Mouse (Mus musculus) heart, embryonic 16.5 days (tissue): ENCODE results near the gene Ube2u. TPM values are rescaled to one million over a fixed set of nuclear protein-coding genes. Genes with fewer than 3 reads are reported as not detected.

Experiments
- ATAC-seq: fragments of 200-750 bp; cut with Nextera tagmentation; replicated peaks from 2 replicates; pipeline ENCODE4 v1.8.0; 2017; ENCODE audit warnings: moderate number of reproducible peaks; ENCODE audit not compliant: insufficient read depth, low FRiP score; ENCODE audit errors: extremely low read depth
- H3K27ac ChIP-seq: fragments of 300-500 bp; sonication (generic); 2 replicates; pipeline ENCODE4 v1.5.1; 2014; ENCODE audit warnings: mild to moderate bottlenecking, low read length, control low read depth, moderate library complexity
- H3K27me3 ChIP-seq: fragments of 300-500 bp; sonication (generic); 2 replicates; pipeline ENCODE4 v1.6.1; 2014; ENCODE audit warnings: low read length, mixed read lengths; ENCODE audit not compliant: control insufficient read depth, insufficient read depth
- H3K36me3 ChIP-seq: fragments of 300-500 bp; sonication (generic); 2 replicates; pipeline ENCODE4 v1.6.1; 2014; ENCODE audit not compliant: control insufficient read depth, insufficient read depth
- H3K4me1 ChIP-seq: fragments of 300-500 bp; sonication (generic); 2 replicates; pipeline ENCODE4 v1.6.1; 2014; ENCODE audit warnings: low read length, mixed read lengths; ENCODE audit not compliant: control insufficient read depth, insufficient read depth
- H3K4me2 ChIP-seq: fragments of 300-500 bp; sonication (generic); 2 replicates; pipeline ENCODE4 v1.6.1; 2014; ENCODE audit warnings: low read depth, mild to moderate bottlenecking, control low read depth, low read length
- H3K4me3 ChIP-seq: fragments of 300-500 bp; sonication (generic); 2 replicates; pipeline ENCODE4 v1.5.1; 2014; ENCODE audit warnings: mild to moderate bottlenecking, control low read depth, low read length
- H3K9ac ChIP-seq: fragments of 300-500 bp; sonication (generic); 2 replicates; pipeline ENCODE4 v1.6.1; 2014; ENCODE audit warnings: low read length, control low read depth
- H3K9me3 ChIP-seq: fragments of 300-500 bp; sonication (generic); replicated peaks from 2 replicates; pipeline ENCODE4 v1.6.1; 2016; ENCODE audit warnings: low read length; ENCODE audit not compliant: control insufficient read depth
- WGBS: fragments of 180-500 bp; shearing (Covaris S2); extraction: QIAGEN DNeasy Blood & Tissue Kit; methylation state at CpG from one replicate; pipeline ENCODE4 v1.1.7; 2014; 5-methylcytosine and 5-hydroxymethylcytosine counted together
- polyA plus RNA-seq: library from polyadenylated mRNA; unstranded; fragments of >200 nt; fragmentation: Nextera tagmentation; extraction: Ambion mirVana; gene quantifications from 2 replicates; pipeline ENCODE4 v1.2.1, GENCODE M21; 2015

Gene Ube2u
- polyA plus RNA-seq, 1 experiment from 2014 or later, result 0.16 TPM

- no peak for ATAC-seq
- Histone ChIP-seq H3K9me3 (no peaks in the 10 kb centered on the region), H3K4me3 (no peak overlapping the region), H3K4me2 (no peak overlapping the region), H3K27me3 (no peaks in the 10 kb centered on the region), H3K4me1 (no peaks in the 10 kb centered on the region), H3K9ac (no peak overlapping the region), H3K36me3 (no peaks in the 10 kb centered on the region), H3K27ac (no peak overlapping the region)
- 79% methylated on average over 5 of the region's 5 CpGs for WGBS
Measured at GRCm38 (mm10) chr4:100596630-100597029, 118.0 kb downstream of the Ube2u start.

GRCm38 (mm10) chr4:100597049-100597448, 118.4 kb downstream of the Ube2u start:
- Histone ChIP-seq H3K4me2 (no peak overlapping the region), H3K4me1 (no peaks in the 10 kb centered on the region), H3K27ac (no peak overlapping the region), H3K9ac (no peak overlapping the region), H3K9me3 (no peaks in the 10 kb centered on the region), H3K27me3 (no peaks in the 10 kb centered on the region), H3K4me3 (no peak overlapping the region), H3K36me3 (no peaks in the 10 kb centered on the region)
- 82% methylated on average over 4 of the region's 4 CpGs for WGBS
- no peak for ATAC-seq
